Mouse (Mus musculus) liver, embryonic 12.5 days (tissue): ENCODE measurements around the gene M1ap. TPM values are rescaled to one million over a fixed set of nuclear protein-coding genes. Genes with fewer than 3 reads are reported as not detected.

Source experiments
- ATAC-seq: fragments of 200-750 bp; cut with Nextera tagmentation; 2 replicates; pipeline ENCODE4 v1.8.0; 2017; ENCODE audit warnings: moderate number of reproducible peaks, mild to moderate bottlenecking, moderate library complexity
- H3K27ac ChIP-seq: fragments of 300-500 bp; sonication (generic); 2 replicates; pipeline ENCODE4 v1.5.1; 2016; ENCODE audit warnings: mild to moderate bottlenecking
- H3K27me3 ChIP-seq: fragments of 300-500 bp; sonication (generic); replicated peaks from 2 replicates; pipeline ENCODE4 v1.6.1; 2016; ENCODE audit warnings: mild to moderate bottlenecking, moderate library complexity
- H3K36me3 ChIP-seq: fragments of 300-500 bp; sonication (generic); 2 replicates; pipeline ENCODE4 v1.6.1; 2016; ENCODE audit warnings: mild to moderate bottlenecking, moderate library complexity
- H3K4me1 ChIP-seq: fragments of 300-500 bp; sonication (generic); 2 replicates; pipeline ENCODE4 v1.6.1; 2016
- H3K4me2 ChIP-seq: fragments of 300-500 bp; sonication (generic); 2 replicates; pipeline ENCODE4 v1.6.1; 2016; ENCODE audit warnings: mild to moderate bottlenecking, moderate library complexity
- H3K4me3 ChIP-seq: fragments of 300-500 bp; sonication (generic); 2 replicates; pipeline ENCODE4 v1.5.1; 2016; ENCODE audit warnings: mild to moderate bottlenecking, moderate library complexity
- H3K9ac ChIP-seq: fragments of 300-500 bp; sonication (generic); 2 replicates; pipeline ENCODE4 v1.6.1; 2016; ENCODE audit warnings: mild to moderate bottlenecking, moderate library complexity
- H3K9me3 ChIP-seq: fragments of 300-500 bp; sonication (generic); replicated peaks from 2 replicates; pipeline ENCODE4 v1.6.1; 2016; ENCODE audit warnings: mild to moderate bottlenecking, moderate library complexity
- WGBS: fragments of 180-500 bp; shearing (Covaris S2); methylation state at CpG from one replicate; pipeline ENCODE4 v1.1.7; 2016; ENCODE audit not compliant: insufficient replicate concordance; 5-methylcytosine and 5-hydroxymethylcytosine counted together
- polyA plus RNA-seq: library from polyadenylated mRNA; unstranded; fragments of >200 nt; fragmentation: Nextera tagmentation; extraction: Ambion mirVana; gene quantifications from 2 replicates; pipeline ENCODE4 v1.2.1, GENCODE M21; 2016

M1ap gene
- polyA plus RNA-seq = 8.8 and 10.1 TPM in 2 replicates

GRCm38 (mm10) chr6:82946651-82947050, at the start of gene M1ap:
Gene M1ap (plus strand): TSS chr6:82946902.
- Histone ChIP-seq H3K36me3 (no peaks in the 10 kb centered on the region), H3K9ac (no peak within 1 kb of the TSS), H3K4me1 (no peaks in the 10 kb centered on the region), H3K4me2 (no peak within 1 kb of the TSS), H3K9me3 (no peaks in the 10 kb centered on the region), H3K27me3 (0 out of 2 replicates have a peak, but pooled peaks cover 7% of the 10 kb centered on the region), H3K27ac (no peak within 1 kb of the TSS), H3K4me3 (no peak within 1 kb of the TSS)
- ATAC-seq = no peak
- whole genome bisulfite sequencing = 52% methylated on average over 14 of the region's 14 CpGs

- H3K36me3 ChIP-seq = no peaks in the 10 kb centered on the region
- no peak overlapping the region for H3K9ac ChIP-seq
- ATAC-seq = no peak
- 33% methylated on average over 3 of the region's 3 CpGs for WGBS
- peaks cover 44% of the 10 kb centered on the region for H3K27me3 ChIP-seq
- no peak overlapping the region for H3K4me2 ChIP-seq
- no peak overlapping the region for H3K4me3 ChIP-seq
- no peaks in the 10 kb centered on the region for H3K9me3 ChIP-seq
- H3K27ac ChIP-seq = no peak overlapping the region
- H3K4me1 ChIP-seq = no peaks in the 10 kb centered on the region; the same call in 1 of the 2 replicates
Measured at GRCm38 (mm10) chr6:82897311-82897710, 49.4 kb upstream of the M1ap start.

- Histone ChIP-seq H3K9me3 (no peaks in the 10 kb centered on the region), H3K27me3 (peaks cover 43% of the 10 kb centered on the region), H3K36me3 (no peaks in the 10 kb centered on the region), H3K27ac (no peak overlapping the region), H3K4me3 (no peak overlapping the region), H3K4me1 (no peaks in the 10 kb centered on the region; the same call in 1 of the 2 replicates), H3K4me2 (no peak overlapping the region), H3K9ac (no peak overlapping the region)
- 59% methylated on average over 4 of the region's 4 CpGs for WGBS
- ATAC-seq = no peak
Measured at GRCm38 (mm10) chr6:82898227-82898626, 48.5 kb upstream of the M1ap start.

- WGBS = 43% methylated on average over 4 of the region's 4 CpGs
- Histone ChIP-seq H3K9ac (no peak overlapping the region), H3K4me3 (no peak overlapping the region), H3K4me2 (no peak overlapping the region), H3K4me1 (no peaks in the 10 kb centered on the region; the same call in 1 of the 2 replicates), H3K36me3 (no peaks in the 10 kb centered on the region), H3K27me3 (peaks cover 47% of the 10 kb centered on the region), H3K27ac (no peak overlapping the region), H3K9me3 (no peaks in the 10 kb centered on the region)
- no peak for ATAC-seq
Measured at GRCm38 (mm10) chr6:82898745-82899144, 48.0 kb upstream of the M1ap start.

- Histone ChIP-seq H3K9me3 (no peaks in the 10 kb centered on the region), H3K4me2 (no peak overlapping the region), H3K4me3 (no peak overlapping the region), H3K4me1 (no peaks in the 10 kb centered on the region; the same call in 1 of the 2 replicates), H3K27me3 (peaks cover 54% of the 10 kb centered on the region), H3K36me3 (no peaks in the 10 kb centered on the region), H3K9ac (no peak overlapping the region), H3K27ac (no peak overlapping the region)
- WGBS = 7% methylated on average over 8 of the region's 8 CpGs
- no peak for ATAC-seq
Measured at GRCm38 (mm10) chr6:82902559-82902958, 44.1 kb upstream of the M1ap start.

GRCm38 (mm10) chr6:82906985-82907384, 39.7 kb upstream of the M1ap start:
- Histone ChIP-seq H3K27me3 (peaks cover 39% of the 10 kb centered on the region), H3K4me2 (no peak overlapping the region), H3K4me3 (no peak overlapping the region), H3K4me1 (no peaks in the 10 kb centered on the region; the same call in 1 of the 2 replicates), H3K36me3 (no peaks in the 10 kb centered on the region), H3K27ac (no peak overlapping the region), H3K9me3 (no peaks in the 10 kb centered on the region), H3K9ac (no peak overlapping the region)
- no peak for ATAC-seq
- WGBS = 45% methylated on average over 3 of the region's 3 CpGs

GRCm38 (mm10) chr6:82908034-82908433, 38.7 kb upstream of the M1ap start:
- no peak overlapping the region for H3K4me3 ChIP-seq
- peaks cover 33% of the 10 kb centered on the region for H3K27me3 ChIP-seq
- H3K4me2 ChIP-seq = no peak overlapping the region
- H3K36me3 ChIP-seq = no peaks in the 10 kb centered on the region
- H3K4me1 ChIP-seq = peaks cover under 1% of the 10 kb centered on the region; the same call in 1 of the 2 replicates
- WGBS = 74% methylated on average over 8 of the region's 8 CpGs
- H3K9me3 ChIP-seq = no peaks in the 10 kb centered on the region
- H3K27ac ChIP-seq = no peak overlapping the region
- H3K9ac ChIP-seq = no peak overlapping the region
- ATAC-seq = no peak

- WGBS = 36% methylated on average over 14 of the region's 14 CpGs
- Histone ChIP-seq H3K27me3 (peaks cover 32% of the 10 kb centered on the region), H3K9ac (no peak overlapping the region), H3K36me3 (no peaks in the 10 kb centered on the region), H3K9me3 (no peaks in the 10 kb centered on the region), H3K4me3 (no peak overlapping the region), H3K27ac (no peak overlapping the region), H3K4me1 (peaks cover 9% of the 10 kb centered on the region), H3K4me2 (no peak overlapping the region)
- no peak for ATAC-seq
Measured at GRCm38 (mm10) chr6:82909136-82909855, 37.4 kb upstream of the M1ap start.

- H3K9me3 ChIP-seq = no peaks in the 10 kb centered on the region
- no peak overlapping the region for H3K4me3 ChIP-seq
- no peak for ATAC-seq
- no peak overlapping the region for H3K4me2 ChIP-seq
- H3K36me3 ChIP-seq = no peaks in the 10 kb centered on the region
- H3K27me3 ChIP-seq = peaks cover 13% of the 10 kb centered on the region
- H3K4me1 ChIP-seq = peaks cover 9% of the 10 kb centered on the region
- H3K27ac ChIP-seq = no peak overlapping the region
- H3K9ac ChIP-seq = no peak overlapping the region
- WGBS = 68% methylated on average over 5 of the region's 5 CpGs
Measured at GRCm38 (mm10) chr6:82911303-82911702, 35.4 kb upstream of the M1ap start.

GRCm38 (mm10) chr6:82913336-82914247, 33.1 kb upstream of the M1ap start:
- Histone ChIP-seq H3K36me3 (no peaks in the 10 kb centered on the region), H3K27ac (no peak overlapping the region), H3K4me3 (no peak overlapping the region), H3K27me3 (peaks cover 24% of the 10 kb centered on the region), H3K9ac (no peak overlapping the region), H3K4me1 (peaks cover 9% of the 10 kb centered on the region), H3K9me3 (no peaks in the 10 kb centered on the region), H3K4me2 (peak overlapping the region; percentile 17)
- WGBS = 37% methylated on average over 28 of the region's 28 CpGs
- ATAC-seq = no peak

- peaks cover 43% of the 10 kb centered on the region for H3K27me3 ChIP-seq
- peaks cover 9% of the 10 kb centered on the region for H3K4me1 ChIP-seq
- ATAC-seq = no peak
- 10% methylated on average over 3 of the region's 3 CpGs for WGBS
- H3K4me2 ChIP-seq = no peak overlapping the region
- H3K27ac ChIP-seq = no peak overlapping the region
- no peaks in the 10 kb centered on the region for H3K36me3 ChIP-seq
- no peak overlapping the region for H3K9ac ChIP-seq
- no peak overlapping the region for H3K4me3 ChIP-seq
- no peaks in the 10 kb centered on the region for H3K9me3 ChIP-seq
Measured at GRCm38 (mm10) chr6:82915889-82916288, 30.8 kb upstream of the M1ap start.

GRCm38 (mm10) chr6:82916459-82916858, 30.2 kb upstream of the M1ap start:
- no peak overlapping the region for H3K27ac ChIP-seq
- no peak overlapping the region for H3K4me2 ChIP-seq
- no peak overlapping the region for H3K9ac ChIP-seq
- H3K27me3 ChIP-seq = peaks cover 43% of the 10 kb centered on the region
- H3K9me3 ChIP-seq = no peaks in the 10 kb centered on the region
- no peak overlapping the region for H3K4me3 ChIP-seq
- no peak for ATAC-seq
- H3K4me1 ChIP-seq = peaks cover 9% of the 10 kb centered on the region
- H3K36me3 ChIP-seq = no peaks in the 10 kb centered on the region
- WGBS = 70% methylated on average over 4 of the region's 4 CpGs
